9 mouse cellular contexts compared by ENCODE assay signal in genomic region chr2:63184551-63185430, GRCm38 (mm10). TPM values are rescaled to one million over a fixed set of nuclear protein-coding genes. Genes with fewer than 3 reads are reported as not detected.
DNase-seq lines count a peak whose midpoint lies in the region; ATAC-seq and TF ChIP-seq lines count a peak whose summit lies in the region.
"Had no signal": no experiment of that assay in that cellular context is flagged by ENCODE, and none has a peak within 500 bp of the region (broad histone marks: within the 10 kb centered on the region; RNA-seq: fewer than 3 reads in every experiment).

No protein-coding gene starts in this region.

- H3K4me1 ChIP-seq in heart, embryonic 13.5 days = peaks cover 15% of the 10 kb centered on the region
- peaks cover 10% of the 10 kb centered on the region for H3K4me1 ChIP-seq in embryonic facial prominence, embryonic 13.5 days
- no peaks in the 10 kb centered on the region for H3K4me1 ChIP-seq in kidney, adult 2 months (ENCODE audit: control insufficient read depth, insufficient read depth, low read length)
- H3K4me1 ChIP-seq in liver, embryonic 11.5 days (replicated peaks; ENCODE audit: control insufficient read depth, insufficient read depth, low read length) = no peaks in the 10 kb centered on the region

- H3K4me2 ChIP-seq in heart, embryonic 13.5 days = peak overlapping the region; percentile 84
- peak overlapping the region; percentile 77 for H3K4me2 ChIP-seq in embryonic facial prominence, embryonic 13.5 days
- peak overlapping the region; percentile 63 for H3K4me2 ChIP-seq in liver, embryonic 11.5 days

- TF ChIP-seq POLR2A in kidney, adult 2 months (IDR thresholded peaks at IDR 0.05; ENCODE audit: low read depth, low read length) = no peak

- no peak for ATAC-seq in heart, embryonic 13.5 days (ENCODE audit: extremely low read depth, insufficient number of reproducible peaks, low FRiP score, low TSS enrichment)
- peak; percentile 62; the same call in 1 of the 2 replicates for ATAC-seq in embryonic facial prominence, embryonic 13.5 days (ENCODE audit: insufficient number of reproducible peaks, insufficient read depth, low FRiP score, low TSS enrichment, low read depth)
- peak; percentile 10; the same call in 1 of the 2 replicates for ATAC-seq in liver, embryonic 11.5 days (replicated peaks; ENCODE audit: low FRiP score)
- no peak for ATAC-seq in inflammation-experienced regulatory T-cells, adult 6 months

- WGBS in heart, embryonic 13.5 days = 5% methylated on average over 13 of the region's 15 CpGs
- 2% methylated on average over 14 of the region's 15 CpGs for WGBS in embryonic facial prominence, embryonic 13.5 days
- WGBS in kidney, adult 2 months = 3% methylated on average over 14 of the region's 15 CpGs
- WGBS in liver, embryonic 11.5 days = 2% methylated on average over 15 of the region's 15 CpGs

- intact Hi-C loops in heart, postnatal 36 days (cut with DNase I) = no loop called here

- H3K27ac ChIP-seq in heart, embryonic 13.5 days (replicated peaks) = no peak overlapping the region
- H3K27ac ChIP-seq in embryonic facial prominence, embryonic 13.5 days = no peak overlapping the region
- no peak overlapping the region for H3K27ac ChIP-seq in kidney, adult 2 months (ENCODE audit: insufficient read depth, low read depth, low read length)
- no peak overlapping the region for H3K27ac ChIP-seq in liver, embryonic 11.5 days (ENCODE audit: low read depth, low read length)

- no peak for TF ChIP-seq CTCF in kidney, adult 2 months (conservative IDR thresholded peaks at IDR 0.05; ENCODE audit: insufficient read depth, insufficient read length, low read depth, low read length)

- H3K9ac ChIP-seq in heart, embryonic 13.5 days = peak overlapping the region; percentile 62
- H3K9ac ChIP-seq in embryonic facial prominence, embryonic 13.5 days = peak overlapping the region; percentile 49; the same call in 1 of the 2 replicates
- H3K9ac ChIP-seq in liver, embryonic 11.5 days (ENCODE audit: low read depth, low read length) = no peak overlapping the region

- no peaks in the 10 kb centered on the region for H3K9me3 ChIP-seq in heart, embryonic 13.5 days
- no peaks in the 10 kb centered on the region for H3K9me3 ChIP-seq in embryonic facial prominence, embryonic 13.5 days
- no peaks in the 10 kb centered on the region for H3K9me3 ChIP-seq in liver, embryonic 11.5 days (ENCODE audit: control insufficient read depth, low read length)

- H3K4me3 ChIP-seq in heart, embryonic 13.5 days = peak overlapping the region; percentile 60
- peak overlapping the region; percentile 44 for H3K4me3 ChIP-seq in embryonic facial prominence, embryonic 13.5 days
- H3K4me3 ChIP-seq in kidney, adult 2 months (ENCODE audit: insufficient read depth, low read depth, low read length) = no peak overlapping the region
- peak overlapping the region; percentile 40 for H3K4me3 ChIP-seq in liver, embryonic 11.5 days (ENCODE audit: low read depth, low read length)

- H3K27me3 ChIP-seq in heart, embryonic 13.5 days (replicated peaks) = peaks cover 24% of the 10 kb centered on the region
- peaks cover 25% of the 10 kb centered on the region for H3K27me3 ChIP-seq in embryonic facial prominence, embryonic 13.5 days
- peaks cover 2% of the 10 kb centered on the region; the same call in 1 of the 2 replicates for H3K27me3 ChIP-seq in kidney, adult 2 months (replicated peaks; ENCODE audit: control insufficient read depth, insufficient read depth, low read length)
- H3K27me3 ChIP-seq in liver, embryonic 11.5 days (replicated peaks; ENCODE audit: control insufficient read depth, insufficient read depth, low read length) = peaks cover 17% of the 10 kb centered on the region

- DNase-seq in heart, postnatal 36 days = no peak
- peak; percentile 35 for DNase-seq in kidney, adult 2 months
- DNase-seq in liver, embryonic 11.5 days (ENCODE audit: low spot score) = no peak
- DNase-seq in right cerebral cortex, postnatal 25 days = peak; percentile 53
- DNase-seq in thymus, postnatal 36 days = no peak

- no peaks in the 10 kb centered on the region for H3K36me3 ChIP-seq in heart, embryonic 13.5 days
- H3K36me3 ChIP-seq in embryonic facial prominence, embryonic 13.5 days = no peaks in the 10 kb centered on the region
- H3K36me3 ChIP-seq in kidney, adult 2 months (ENCODE audit: control insufficient read depth, insufficient read depth, low read length) = no peaks in the 10 kb centered on the region
- no peaks in the 10 kb centered on the region for H3K36me3 ChIP-seq in liver, embryonic 11.5 days (ENCODE audit: control insufficient read depth, insufficient read depth, low read length)

RNA-seq across cellular contexts. Expression of gene Kcnh7, which starts 0.7 kb away (rescaled TPM):
- polyA plus RNA-seq in heart, embryonic 13.5 days (2015; fragmentation: Nextera tagmentation; extraction: Ambion mirVana) = 2.7 and 3.7 TPM in 2 replicates
- total RNA-seq in heart, postnatal 36 days (2021) = under 1 TPM; 0.06 to 0.11 TPM
- polyA plus RNA-seq in embryonic facial prominence, embryonic 13.5 days (2015; fragmentation: Nextera tagmentation; extraction: Ambion mirVana) = 0.74 and 0.79 TPM in 2 replicates
- polyA plus RNA-seq in kidney, adult 2 months (2012; rRNA removed) = 0.03 and 0.11 TPM in 2 replicates
- 0.16 and 0.35 TPM in 2 replicates for polyA plus RNA-seq in liver, embryonic 11.5 days (2014; fragmentation: Nextera tagmentation; extraction: Ambion mirVana)
- polyA plus RNA-seq in inflammation-experienced regulatory T-cells, adult 6 months (2017; shearing (Covaris generic)) = under 1 TPM in 1 of 3 experiments, not detected in 2; 0.07 TPM
- total RNA-seq: hematopoietic stem cell, adult 5-6 weeks had no signal

Comparison
In these comparisons a context has a peak if more than half of its experiments do, and no peak if none do; other contexts are left out.
1. ATAC-seq: peak in embryonic facial prominence, embryonic 13.5 days (single experiment) and liver, embryonic 11.5 days (single experiment); none in heart, embryonic 13.5 days (single experiment) and inflammation-experienced regulatory T-cells, adult 6 months (single experiment).
2. DNase-seq: peak in kidney, adult 2 months (single experiment) and right cerebral cortex, postnatal 25 days (single experiment); none in heart, postnatal 36 days (0 of 2), liver, embryonic 11.5 days (single experiment) and thymus, postnatal 36 days (0 of 2).
3. Peak in every context shown above with its lines, with median percentiles within 50 percentile points of each other: H3K4me2 ChIP-seq.